Mouse (Mus musculus): ENCODE results near the gene Tctex1d4. TPM values are rescaled to one million over a fixed set of nuclear protein-coding genes. Genes with fewer than 3 reads are reported as not detected.

Gene Tctex1d4
- total RNA-seq (2021) = under 1 TPM; 0.27 to 0.75 TPM

DNA sequence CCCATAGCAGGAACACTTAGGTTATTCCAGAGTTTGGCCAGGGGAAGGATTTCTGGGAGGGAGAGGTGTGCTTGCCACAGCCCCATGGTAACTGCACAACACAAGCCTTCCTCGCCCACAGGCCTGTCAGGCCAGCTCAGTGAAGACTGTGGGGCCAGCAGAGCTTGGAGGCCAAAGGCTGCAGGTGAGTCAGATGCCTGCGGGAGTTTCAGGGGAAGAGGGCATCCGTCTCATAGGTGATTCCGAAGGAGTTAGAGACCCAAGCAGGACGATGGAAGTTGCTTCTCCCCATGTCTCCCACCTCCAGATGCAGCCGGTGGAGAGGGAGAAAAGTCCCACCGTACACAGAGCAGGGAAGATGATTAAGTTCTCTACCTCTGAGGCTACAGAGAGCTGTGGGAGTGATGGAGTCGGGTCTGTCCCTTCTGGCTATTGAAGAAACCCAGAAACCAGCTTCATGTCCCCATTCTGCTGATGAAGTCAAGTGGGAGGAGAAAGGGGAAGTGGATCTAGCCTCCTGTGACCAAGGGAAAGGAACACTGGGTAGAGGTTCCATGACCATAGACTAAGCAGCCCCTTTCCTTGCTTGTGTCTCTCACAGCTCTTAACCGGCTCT lies at the start of gene Tctex1d4:
TSS of gene Tctex1d4 (plus strand) at position 120 of the 616 bp plus-strand sequence.
- no peak for DNase-seq (ENCODE audit: extremely low spot score in 1 of 2, low spot score in 1 of 2)

DNA sequence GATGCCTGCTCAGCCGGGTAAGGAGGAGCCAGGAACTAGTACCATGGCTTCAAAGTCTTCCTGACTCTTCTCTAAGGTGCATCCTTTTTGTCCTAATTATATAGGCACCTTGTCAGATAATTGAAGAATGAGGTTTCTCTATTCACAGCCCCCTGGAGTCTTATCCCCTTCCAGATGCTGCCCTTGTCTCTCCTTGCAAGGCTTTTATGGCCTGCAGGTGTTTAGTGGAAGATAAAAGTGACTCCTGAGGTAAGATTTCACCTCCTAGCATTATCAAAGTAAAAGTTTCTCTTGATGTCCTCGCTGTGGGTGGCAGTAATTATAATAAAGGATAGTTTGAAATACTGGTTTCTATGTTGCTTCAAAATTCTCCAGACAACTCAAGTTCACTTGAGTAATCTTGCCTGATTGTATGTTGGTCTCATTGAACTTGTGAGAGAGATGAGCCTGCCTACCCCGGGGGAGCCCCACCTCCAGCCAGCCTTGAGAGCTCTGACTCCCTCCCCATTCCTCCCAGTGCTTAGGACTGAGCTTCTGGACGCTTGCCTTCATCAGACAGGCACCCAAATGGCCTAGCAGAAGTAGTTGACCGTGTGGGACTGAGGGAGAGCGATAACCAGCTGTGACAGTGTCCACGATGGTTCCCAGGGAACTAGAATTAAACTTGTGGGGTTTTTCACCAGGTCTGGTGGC lies 38.5 kb upstream of the Tctex1d4 start:
- DNase-seq (ENCODE audit: extremely low spot score in 1 of 2, low spot score in 1 of 2) = no peak

DNA sequence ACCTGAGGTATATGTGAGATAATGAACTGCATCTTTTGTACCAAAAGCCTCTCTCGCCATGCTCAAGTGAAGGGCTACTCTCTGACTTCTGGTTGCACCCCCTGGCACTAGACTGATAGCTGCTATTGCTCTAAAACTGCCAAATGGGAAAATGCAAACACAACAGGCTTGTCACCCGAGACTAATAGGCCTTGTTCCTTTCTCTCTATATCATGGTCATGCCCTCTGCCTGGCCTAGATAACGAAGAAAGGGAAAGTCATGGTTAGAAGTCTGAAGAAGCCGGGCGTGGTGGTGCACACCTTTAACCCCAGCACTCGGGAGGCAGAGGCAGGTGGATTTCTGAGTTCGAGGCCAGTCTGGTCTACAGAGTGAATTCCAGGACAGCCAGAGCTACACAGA lies 36.0 kb upstream of the Tctex1d4 start:
- no peak for DNase-seq (ENCODE audit: extremely low spot score in 1 of 2, low spot score in 1 of 2)

DNA sequence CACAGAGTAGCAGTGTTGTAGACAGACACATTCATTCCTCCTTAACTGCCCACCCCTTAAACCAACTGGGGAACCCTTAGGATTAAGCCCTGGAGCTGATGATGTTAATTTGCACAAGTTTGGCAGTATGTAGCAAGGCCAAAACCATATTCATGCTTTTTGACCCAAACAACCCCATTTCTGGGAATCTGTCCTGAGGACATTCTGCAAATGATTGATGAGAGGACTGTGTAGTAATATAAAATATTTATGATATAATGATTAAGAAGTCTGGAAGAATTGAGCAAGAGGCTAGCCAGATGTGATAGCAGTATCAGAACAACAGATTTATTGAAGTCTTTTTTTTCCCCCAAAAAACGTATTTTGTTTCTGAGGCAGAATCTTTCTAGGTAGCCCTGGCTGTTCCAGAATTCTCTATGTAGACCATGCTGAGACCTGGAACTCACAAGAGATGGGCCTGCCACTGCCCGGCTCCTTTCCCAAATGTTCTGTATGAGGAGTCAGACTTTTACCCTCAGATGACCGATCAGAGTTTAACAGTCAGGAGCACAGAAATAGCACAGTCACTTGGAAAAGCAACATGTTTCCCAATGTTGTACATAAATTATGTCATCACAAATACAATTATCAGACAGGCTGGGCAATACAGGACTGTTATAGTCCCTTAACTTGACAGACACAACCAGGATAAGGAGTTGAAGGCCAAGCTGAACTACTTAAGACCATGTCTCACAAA lies 31.8 kb upstream of the Tctex1d4 start:
- DNase-seq (ENCODE audit: extremely low spot score in 1 of 2, low spot score in 1 of 2) = no peak

DNA sequence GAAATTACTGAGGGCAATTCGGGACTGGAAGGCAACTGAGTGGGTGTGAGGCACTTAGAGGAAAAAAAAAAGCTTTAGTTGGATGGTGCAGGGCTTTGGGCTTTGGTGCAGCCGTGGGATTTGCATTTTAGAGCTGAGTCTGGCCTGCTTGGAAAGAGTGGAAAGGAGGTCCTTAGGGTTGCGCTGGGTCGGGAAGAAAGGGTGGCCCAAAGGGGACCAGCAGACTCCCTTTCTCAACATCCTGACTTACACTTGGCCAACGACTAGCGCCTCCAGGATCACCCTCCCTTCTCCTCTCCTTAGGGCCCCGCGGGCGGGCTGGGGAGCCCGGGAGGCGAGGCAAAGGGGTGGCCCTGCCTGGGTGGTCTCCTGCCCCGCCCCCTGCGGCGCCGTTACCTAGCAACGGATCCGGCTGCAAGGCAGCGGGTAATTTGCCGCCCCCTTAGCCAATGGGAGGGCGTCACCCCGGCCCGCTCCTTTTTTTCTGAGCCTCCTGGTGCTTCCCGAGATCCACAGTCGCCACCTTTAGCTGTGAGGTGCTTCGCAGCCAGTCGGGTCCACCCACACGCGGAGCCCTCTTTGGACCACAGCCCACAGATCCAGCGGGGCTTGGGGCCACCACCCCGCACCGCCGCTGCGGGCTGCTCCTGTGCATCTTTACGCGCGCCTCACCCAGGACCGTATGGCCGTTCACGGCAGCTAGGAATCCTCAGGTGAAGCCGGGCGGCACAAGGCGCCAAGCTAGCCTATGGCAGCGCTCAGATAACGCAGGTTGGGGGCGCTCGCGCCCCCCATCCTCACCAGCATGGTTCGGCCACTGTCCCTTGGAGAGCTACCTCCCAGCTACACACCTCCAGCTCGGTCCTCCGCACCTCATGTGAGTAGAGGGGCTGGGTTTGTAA lies 30.8 kb upstream of the Tctex1d4 start, which contains the start of gene Ptch2:
TSS of gene Ptch2 (plus strand) at position 525 of the 902 bp plus-strand sequence.
- peak; percentile 27 to 39 for DNase-seq (ENCODE audit: extremely low spot score in 1 of 2, low spot score in 1 of 2)

DNA sequence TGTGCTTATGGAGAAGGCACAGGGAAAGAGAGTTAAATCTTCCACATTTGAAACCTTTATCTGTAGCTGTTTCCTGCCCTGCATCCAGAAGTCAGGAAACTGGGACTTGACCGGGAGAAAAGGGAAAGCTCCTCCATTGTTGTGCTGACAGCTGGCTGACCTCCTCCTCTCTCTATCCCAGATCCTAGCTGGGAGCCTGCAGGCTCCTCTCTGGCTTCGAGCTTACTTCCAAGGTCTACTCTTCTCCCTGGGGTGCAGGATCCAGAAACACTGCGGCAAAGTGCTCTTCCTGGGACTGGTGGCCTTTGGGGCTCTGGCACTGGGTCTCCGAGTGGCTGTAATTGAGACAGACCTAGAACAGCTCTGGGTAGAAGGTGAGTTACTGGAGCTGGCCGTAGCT lies 29.9 kb upstream of the Tctex1d4 start:
- DNase-seq (ENCODE audit: extremely low spot score in 1 of 2, low spot score in 1 of 2) = no peak

DNA sequence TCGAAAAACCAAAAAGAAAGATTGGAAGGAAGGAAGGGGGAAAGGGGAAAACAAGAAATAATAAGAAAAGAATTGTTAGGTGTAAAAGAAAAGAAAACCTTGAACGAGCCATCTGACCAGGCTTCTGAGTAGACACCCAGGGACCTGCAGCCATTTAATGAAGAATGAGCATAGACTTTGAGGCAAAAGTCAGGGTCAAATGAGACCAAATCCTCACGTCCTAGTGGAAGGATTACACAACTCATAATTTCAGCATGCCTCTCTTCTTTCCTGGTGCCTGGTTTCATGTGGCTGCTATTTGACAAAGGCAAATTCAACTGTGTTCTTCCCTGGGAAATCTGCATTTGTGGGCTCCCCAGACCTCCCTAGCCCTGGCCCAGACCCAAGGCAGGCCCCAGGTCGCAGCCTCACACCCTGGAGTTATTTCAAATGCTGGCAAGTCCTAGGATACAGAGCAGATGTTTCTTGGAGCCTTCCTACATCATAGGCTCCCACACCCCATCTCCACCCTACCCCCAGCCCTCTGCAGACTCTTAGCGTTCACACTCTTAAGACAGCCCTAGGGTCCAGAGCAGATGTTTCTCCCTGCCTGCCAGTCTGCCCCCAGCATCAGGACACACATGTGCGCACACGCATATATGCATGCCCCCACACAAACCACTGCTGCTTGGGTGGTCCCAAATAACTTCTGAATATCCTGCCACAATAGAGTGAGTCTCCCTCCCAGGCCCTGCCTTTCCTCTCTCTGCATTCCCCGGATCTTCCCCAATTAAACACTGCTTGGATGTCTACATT lies 28.4 kb upstream of the Tctex1d4 start:
- no peak for DNase-seq (ENCODE audit: extremely low spot score in 1 of 2, low spot score in 1 of 2)

DNA sequence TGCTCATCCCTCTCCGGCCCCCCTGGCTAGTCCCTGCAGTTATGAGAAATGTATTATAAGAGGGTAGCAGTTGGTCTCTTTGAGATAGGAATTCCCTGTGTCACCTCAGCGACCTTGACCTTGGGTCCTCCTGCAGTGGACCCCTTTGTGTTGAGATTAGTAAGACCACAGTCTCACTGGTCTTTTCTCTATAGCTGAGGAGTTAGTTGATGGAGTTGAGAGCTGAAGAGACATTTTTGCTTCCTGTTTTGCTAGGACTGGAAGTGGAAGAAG lies 27.9 kb upstream of the Tctex1d4 start:
- no peak for DNase-seq (ENCODE audit: extremely low spot score in 1 of 2, low spot score in 1 of 2)

DNA sequence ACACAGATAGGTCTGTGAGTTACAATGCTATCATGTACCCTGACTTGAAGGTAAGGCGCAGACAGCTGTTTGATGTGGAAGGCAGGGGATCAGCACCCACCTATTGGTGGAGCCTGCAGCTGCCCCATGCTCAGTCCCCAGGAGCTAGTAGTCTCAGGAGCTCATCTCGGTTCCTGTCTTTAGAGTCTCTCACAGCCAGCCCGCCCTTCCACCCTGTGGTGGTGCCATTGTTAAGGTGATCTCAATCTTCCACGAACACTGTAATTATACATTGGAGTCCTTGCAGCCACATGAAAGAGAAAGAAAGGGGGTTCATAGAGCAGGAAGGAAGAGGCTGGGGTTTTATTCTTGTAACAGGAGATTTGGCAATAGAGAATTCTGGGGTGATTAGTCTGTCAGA lies 26.6 kb upstream of the Tctex1d4 start:
- no peak for DNase-seq (ENCODE audit: extremely low spot score in 1 of 2, low spot score in 1 of 2)

DNA sequence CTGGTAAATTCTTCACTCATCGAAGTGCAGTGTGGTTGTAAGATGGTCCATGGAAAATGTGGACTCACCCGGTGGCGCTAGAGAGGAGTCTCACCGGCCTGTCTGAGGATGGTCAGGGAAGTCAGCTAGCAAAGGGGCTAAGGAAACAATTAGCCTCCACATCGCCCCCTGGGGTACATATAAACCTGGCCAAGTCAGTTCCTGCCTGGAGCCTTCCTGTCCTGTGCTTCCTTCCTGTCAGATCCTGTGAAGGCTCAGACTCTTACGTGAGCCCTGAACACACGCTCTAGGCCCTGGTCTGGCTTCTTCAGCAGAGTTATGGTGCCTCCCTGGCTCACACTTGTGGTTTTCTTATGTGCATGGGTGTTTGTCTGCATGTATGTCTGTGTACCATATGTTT lies 25.4 kb upstream of the Tctex1d4 start:
- no peak for DNase-seq (ENCODE audit: extremely low spot score in 1 of 2, low spot score in 1 of 2)

DNA sequence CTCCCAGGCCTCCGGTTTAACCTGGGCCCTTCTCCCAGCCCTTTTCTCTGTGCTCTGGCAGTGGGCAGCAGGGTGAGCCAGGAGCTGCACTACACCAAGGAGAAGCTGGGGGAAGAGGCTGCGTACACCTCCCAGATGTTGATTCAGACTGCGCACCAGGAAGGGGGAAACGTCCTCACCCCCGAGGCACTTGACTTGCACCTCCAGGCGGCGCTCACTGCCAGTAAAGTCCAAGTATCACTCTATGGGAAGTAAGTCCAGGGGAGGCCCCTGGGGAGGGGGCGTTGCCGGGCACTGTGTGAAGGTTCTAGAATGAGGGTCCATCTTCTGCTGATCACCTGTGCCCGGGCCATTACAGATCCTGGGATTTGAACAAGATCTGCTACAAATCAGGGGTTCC lies 21.9 kb upstream of the Tctex1d4 start:
- DNase-seq (ENCODE audit: extremely low spot score in 1 of 2, low spot score in 1 of 2) = no peak

DNA sequence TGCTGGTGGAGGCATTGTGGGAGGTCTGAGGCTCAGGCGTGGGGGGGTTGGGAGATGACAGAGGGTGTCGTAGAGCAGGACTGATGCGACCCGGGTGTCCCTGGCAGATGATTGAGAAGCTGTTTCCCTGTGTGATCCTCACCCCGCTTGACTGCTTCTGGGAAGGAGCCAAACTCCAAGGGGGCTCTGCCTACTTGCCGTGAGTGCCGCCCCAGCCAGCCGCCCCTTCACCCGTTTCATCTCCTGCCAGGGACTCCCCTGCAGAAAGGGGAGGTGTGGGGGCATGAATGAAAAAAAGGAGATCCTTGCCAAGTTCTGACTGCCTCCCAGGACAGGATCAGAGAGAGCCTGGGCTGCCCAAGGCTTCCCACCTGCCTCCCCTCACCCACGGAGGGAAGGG lies 21.5 kb upstream of the Tctex1d4 start:
- no peak for DNase-seq (ENCODE audit: extremely low spot score in 1 of 2, low spot score in 1 of 2)

DNA sequence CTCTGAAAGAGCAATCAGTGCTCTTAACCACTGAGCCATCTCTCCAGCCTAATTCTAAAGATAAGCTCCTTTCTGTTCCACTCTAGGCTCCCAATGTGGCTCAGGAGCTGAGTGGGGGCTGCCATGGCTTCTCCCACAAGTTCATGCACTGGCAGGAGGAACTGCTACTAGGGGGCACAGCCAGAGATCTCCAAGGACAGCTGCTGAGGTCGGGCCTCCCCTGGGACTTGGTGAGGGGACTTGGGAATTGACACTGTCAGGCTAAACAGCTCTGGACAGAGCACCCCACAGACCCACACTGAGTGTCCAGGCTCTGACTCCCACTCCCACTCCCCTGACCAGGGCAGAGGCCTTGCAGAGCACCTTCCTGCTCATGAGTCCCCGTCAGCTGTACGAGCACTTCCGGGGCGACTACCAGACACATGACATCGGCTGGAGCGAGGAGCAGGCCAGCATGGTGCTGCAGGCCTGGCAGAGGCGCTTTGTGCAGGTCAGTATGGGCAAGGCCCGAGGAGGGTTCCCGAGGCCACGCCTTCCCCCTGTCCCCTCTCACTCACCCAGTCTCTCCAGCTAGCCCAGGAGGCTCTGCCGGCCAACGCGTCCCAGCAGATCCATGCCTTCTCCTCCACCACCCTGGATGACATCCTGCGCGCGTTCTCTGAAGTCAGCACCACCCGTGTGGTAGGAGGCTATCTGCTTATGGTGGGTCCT lies 18.6 kb upstream of the Tctex1d4 start:
- no peak for DNase-seq (ENCODE audit: extremely low spot score in 1 of 2, low spot score in 1 of 2)

DNA sequence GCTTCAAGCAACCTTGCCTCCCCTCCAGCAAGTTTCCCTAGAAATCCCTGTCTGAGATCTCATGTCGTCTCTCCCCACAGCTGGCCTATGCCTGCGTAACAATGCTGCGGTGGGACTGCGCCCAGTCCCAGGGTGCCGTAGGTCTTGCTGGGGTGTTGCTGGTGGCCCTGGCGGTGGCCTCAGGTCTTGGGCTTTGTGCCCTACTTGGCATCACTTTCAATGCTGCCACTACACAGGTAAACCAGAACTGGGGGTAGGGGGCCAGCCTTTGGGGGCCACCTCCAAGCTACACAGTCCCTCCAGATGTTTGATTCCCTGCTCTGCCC lies 18.1 kb upstream of the Tctex1d4 start:
- DNase-seq (ENCODE audit: extremely low spot score in 1 of 2, low spot score in 1 of 2) = no peak

DNA sequence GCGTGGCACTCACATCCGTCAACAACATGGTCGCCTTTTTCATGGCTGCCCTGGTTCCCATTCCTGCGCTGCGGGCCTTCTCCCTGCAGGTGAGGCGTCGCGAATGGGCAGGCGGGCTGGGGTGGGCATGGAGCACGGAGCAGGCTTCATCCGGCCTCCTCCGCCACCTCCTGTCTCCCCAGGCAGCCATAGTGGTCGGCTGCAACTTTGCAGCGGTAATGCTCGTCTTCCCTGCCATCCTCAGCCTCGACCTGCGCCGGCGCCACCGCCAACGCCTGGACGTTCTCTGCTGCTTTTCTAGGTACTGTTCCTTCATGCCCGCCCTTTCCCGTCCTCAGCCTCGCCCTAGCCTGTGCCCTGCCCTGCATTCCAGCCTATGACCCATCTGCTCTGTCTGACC lies 17.3 kb upstream of the Tctex1d4 start:
- DNase-seq (ENCODE audit: extremely low spot score in 1 of 2, low spot score in 1 of 2) = no peak

DNA sequence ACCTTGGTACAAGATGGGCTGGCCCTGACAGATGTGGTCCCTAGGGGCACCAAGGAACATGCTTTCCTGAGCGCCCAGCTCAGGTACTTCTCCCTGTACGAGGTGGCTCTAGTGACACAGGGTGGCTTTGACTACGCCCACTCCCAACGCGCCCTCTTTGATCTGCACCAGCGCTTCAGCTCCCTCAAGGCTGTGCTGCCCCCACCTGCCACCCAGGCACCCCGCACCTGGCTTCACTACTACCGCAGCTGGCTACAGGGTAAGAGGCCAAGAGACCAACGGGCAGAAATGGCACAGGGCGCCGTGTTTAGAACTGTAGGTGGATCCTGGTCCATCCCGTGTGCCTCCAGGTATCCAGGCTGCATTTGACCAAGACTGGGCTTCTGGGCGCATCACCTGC lies 16.3 kb upstream of the Tctex1d4 start:
- no peak for DNase-seq (ENCODE audit: extremely low spot score in 1 of 2, low spot score in 1 of 2)

DNA sequence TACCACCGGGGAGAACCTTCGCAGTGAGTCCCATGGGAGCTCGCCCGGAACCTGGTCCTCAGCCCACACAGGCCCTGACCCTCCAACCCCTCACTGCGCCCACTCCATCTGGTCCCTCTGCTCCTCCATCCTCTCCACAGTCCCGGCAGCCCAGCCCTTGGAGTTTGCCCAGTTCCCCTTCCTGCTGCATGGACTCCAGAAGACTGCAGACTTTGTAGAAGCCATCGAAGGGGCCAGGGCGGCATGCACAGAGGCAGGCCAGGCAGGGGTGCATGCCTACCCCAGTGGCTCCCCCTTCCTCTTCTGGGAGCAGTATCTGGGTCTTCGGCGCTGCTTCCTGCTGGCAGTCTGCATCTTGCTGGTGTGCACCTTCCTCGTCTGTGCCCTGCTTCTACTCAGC lies 15.6 kb upstream of the Tctex1d4 start:
- no peak for DNase-seq (ENCODE audit: extremely low spot score in 1 of 2, low spot score in 1 of 2)

DNA sequence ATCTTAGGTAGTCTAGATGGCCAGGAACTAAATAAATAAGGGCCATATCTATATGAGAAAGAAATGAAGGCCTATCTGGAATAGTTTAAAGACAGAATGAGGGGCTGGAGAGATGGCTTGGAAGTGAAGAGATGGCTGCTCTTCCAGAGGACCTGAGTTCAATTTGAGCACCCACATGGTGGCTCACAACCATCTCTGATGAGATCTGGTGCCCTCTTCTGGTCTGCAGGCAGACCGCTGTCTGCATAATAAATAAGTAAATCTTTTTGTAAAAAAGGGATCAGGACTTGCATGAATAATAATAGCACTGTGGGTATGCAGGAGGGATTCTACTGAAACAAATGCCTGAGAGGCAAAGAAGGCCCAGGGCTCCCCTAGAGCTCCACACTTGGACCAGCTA lies 13.4 kb upstream of the Tctex1d4 start:
- DNase-seq (ENCODE audit: extremely low spot score in 1 of 2, low spot score in 1 of 2) = no peak

DNA sequence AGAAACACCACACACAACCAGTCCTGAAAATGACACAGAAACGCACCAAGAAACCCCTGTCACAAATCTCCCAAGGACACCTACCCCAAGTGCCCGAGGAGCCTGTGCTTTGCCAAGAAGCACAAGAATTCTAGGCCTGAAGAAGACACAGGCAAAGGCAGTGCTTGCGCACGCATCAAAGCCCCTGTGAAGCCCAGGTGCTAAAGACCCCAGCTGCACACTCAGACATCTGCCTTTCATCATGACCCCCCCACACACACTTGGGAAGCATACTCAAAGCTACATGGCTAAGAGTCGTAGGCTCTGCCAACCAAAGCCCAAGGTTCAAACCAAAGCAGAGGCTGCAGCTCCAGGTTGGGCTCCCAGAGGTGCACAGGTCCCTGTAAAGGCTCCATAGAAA lies 11.0 kb upstream of the Tctex1d4 start:
- no peak for DNase-seq (ENCODE audit: extremely low spot score in 1 of 2, low spot score in 1 of 2)

DNA sequence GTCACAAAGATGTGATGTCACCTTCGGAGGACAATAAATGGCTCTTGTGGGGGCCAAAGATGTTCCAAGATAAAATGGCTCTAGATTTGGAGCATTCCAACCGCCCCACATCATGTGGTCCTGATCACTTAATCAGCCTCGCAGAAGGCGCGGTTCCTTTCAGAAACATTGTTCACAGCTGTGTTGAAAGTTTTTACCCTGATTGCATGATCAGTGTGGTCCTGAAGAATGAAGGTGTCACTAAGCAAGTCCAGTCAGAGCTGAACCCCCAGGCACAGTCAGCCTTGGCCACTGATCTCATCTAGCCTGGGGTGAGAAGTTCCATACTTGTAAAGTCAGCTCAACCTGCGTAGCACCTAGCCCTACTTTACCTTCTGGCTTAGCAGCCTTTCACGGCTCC lies 8.7 kb upstream of the Tctex1d4 start:
- no peak for DNase-seq (ENCODE audit: extremely low spot score in 1 of 2, low spot score in 1 of 2)

Measured in layer of hippocampus, postnatal 25 days (tissue).